Mouse (Mus musculus): Measurements from ENCODE around the gene Atg10. TPM values are rescaled to one million over a fixed set of nuclear protein-coding genes. Genes with fewer than 3 reads are reported as not detected.

The Atg10 gene
- total RNA-seq, 2 experiments from 2014 or later: 3.8 to 4.2 TPM

DNA sequence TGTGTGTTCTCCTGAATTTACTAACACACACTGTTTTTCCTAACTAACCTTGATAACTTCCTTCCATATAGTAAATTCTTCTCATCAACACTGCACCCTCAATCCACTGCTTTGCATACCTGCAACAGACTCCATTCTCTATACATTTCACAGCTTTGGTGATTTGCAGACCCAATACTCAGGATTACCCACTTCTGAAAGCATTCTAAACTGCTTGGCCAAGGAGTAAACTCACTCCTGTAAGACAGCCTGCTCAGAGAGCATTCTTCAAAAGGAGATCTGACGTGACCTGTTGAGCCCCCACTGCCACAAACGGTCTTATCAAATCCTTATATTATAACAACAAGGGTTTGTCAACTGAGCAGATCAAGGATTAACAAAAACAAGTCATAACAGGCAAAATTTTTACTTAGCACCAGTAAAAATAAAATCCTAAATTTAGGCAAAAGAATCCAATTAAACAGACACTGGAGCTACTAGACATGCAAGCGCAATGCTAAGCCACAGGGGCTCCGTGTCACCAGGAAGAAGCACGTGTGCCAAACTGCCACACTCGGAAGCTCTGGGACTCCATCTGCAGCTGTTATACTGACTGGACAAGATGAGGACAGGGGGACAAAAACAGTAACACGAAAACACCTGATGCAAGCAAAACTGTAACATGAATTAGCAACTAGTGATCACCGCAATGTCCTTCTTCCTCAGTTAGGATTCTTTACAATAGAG, 44.4 kb downstream of the Atg10 start:
- ATAC-seq (replicated peaks; ENCODE audit: low FRiP score, poor library complexity, severe bottlenecking): no peak

DNA sequence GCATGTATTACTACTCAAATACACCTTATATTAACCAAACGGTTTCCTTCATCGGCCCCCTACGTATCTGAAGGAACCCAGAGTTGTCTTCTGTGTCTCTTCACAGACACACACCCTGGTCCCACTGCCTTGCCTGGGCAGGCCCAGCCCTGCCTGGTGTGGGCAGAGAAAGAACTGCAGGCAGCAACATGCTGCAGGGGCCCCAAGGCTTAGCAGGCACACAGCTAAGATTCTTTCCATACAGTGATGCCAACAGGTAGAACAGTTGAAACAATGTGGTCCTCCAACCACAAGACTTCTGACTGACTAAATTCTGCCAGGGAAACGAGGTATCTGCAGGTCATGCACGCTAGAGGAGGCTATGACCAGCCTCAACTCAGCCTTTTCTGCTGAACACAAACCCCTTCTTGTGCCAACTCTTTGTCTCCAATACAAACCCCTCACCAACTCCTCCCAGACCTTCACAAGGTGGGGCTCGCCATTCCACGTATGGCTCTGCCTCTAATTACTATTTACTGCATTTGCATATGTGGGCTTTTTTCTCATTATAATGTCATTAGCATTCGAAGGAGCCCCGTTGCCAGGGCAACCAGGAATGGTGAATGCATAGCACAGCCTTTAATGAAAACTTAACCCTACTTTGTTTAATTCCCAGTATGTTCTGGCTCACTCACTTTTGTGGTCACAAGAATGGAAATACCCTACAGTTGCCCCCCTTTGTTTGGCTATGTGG, 45.2 kb downstream of the Atg10 start:
- ATAC-seq (replicated peaks; ENCODE audit: low FRiP score, poor library complexity, severe bottlenecking): no peak

DNA sequence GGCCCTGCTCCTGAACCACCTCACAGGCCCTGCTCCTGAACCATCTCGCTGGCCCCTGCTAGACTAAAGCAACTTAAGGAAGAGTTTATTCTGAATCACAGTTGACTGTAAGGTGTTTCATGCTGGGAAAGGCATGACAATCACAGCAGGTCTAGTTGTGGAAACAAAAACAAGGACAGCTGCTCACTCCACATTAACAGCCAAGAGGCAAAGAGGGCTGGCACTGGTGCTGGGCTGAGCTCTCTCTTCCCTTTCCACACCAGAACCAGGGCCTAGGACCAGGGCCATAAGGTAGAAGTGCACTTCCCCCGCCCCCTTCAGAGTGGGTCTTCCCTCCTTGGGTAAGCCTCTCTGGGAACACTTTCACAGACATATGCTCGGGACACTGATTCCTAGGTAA, 48.4 kb downstream of the Atg10 start:
- no peak for ATAC-seq (replicated peaks; ENCODE audit: low FRiP score, poor library complexity, severe bottlenecking)

DNA sequence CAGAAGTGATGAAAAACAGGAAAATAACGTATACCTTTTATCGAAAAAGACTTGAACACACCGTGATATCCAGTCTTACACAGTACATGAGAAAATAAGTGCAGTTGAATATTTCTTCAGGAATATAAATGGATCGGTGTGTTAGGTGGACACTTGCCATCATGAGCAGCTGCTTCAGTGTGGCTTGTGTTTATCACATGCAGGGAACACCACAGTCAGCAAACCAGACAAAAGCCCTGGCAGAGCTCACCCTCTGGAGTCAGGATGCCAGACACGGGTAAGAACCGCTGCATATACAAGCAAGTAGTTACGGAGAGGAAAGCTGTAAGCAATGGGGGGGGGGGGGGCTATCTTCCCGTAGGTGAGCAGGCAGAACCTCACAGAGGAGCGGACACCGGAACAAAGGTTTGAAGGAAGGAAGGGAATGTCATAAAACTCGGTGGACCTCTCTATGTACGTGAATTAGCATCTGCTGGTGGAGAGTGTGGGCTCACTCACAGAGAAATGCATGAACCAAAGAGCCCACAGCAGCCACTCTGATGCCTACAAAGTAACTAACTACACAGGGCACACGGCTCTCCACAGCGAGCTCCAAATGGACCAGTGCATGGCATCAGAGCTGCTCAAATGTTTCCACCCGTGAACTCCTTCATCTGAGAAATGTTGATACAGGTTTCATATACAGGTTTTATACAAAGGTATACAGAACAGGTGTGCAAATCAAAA, 51.8 kb downstream of the Atg10 start:
- ATAC-seq (replicated peaks; ENCODE audit: low FRiP score, poor library complexity, severe bottlenecking): no peak

DNA sequence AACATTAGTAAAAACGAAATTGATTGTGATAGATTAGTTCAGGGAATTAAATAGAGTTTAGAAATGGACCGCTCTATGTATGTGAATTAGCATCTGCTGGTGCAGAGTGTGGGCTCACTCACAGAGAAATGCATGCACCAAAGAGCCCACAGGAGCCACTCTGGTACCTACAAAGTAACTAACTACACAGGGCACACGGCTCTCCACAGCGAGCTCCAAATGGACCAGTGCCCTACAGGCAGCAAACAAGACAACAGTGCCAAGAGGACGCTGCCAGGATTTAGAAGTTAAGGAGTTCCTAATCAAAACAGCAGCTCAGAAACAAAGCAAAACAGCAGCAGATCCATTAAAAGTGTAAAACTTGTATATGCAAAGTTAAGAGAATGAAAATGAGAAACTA, 52.6 kb downstream of the Atg10 start:
- ATAC-seq (replicated peaks; ENCODE audit: low FRiP score, poor library complexity, severe bottlenecking): no peak

DNA sequence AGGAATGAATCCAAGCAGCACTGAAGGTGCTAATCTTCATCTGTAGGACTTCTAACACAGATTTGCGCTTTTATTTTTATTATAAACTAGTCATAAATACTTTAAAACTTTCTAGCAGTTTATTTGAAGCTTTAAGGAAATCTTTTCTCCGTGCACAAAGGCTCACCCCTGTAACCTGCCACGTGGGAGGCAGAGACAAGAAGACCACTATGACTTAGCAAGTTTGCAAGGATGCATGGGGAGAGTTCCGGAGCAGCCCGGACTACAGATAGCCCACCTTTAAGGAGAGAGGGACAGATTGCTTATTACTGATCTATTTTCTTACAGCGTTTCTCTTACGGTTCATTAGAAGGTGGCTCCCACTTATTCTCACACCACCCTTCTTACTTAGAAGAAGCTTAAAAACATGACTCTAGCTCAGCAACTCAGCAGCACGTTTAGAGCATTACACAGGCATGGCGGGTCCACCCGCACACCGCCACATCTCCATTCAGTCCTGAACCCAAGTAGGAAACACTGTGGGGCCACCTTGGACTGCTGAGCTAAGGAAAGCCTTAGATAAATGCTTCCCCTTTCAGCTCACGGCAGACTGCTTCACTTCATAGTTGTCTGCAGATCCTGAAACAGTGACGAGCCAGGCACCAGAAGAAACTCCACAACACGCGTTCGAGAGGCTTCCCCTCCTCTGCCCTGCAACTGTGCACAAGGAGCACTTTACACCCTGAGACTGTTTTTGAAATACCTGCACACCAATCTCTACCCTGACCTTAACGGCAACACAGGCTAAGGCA, 54.0 kb downstream of the Atg10 start:
- ATAC-seq (replicated peaks; ENCODE audit: low FRiP score, poor library complexity, severe bottlenecking): no peak

DNA sequence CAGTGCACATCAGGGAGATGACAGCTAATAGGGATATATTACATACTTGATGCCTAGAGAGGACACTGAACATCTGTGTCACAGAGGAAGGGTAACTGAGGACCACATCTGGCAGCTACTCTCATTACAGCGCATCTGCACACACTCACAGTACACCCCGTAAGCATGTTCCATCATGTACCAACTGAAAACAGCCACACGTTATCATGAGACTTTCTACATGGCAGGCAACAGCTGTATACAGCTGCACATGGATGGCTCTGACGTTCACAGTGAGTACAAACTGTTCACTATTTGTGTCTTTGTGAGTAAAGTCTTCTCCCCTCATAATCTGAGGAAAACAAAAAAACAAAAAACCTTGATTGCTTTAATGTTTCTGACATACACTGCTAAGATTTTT, 55.3 kb downstream of the Atg10 start:
- no peak for ATAC-seq (replicated peaks; ENCODE audit: low FRiP score, poor library complexity, severe bottlenecking)

DNA sequence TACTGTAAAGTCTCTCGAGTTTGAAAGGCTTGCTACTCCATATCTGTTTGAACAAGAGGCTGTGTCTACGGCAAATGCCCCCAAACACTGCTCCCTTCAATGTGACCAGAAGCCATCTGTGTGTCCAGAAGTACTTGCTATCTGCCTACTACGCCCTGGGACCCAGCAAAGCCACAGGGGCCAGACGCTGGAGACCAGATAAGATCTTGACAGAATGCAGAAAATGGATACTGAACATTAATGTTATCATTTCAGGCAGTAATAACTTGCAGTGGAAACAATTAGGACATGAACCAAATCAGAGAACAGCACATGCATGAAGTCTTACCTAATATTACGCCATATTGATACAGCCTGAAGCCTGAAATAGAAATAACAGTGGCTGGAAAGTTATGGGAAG, 56.2 kb downstream of the Atg10 start:
- ATAC-seq (replicated peaks; ENCODE audit: low FRiP score, poor library complexity, severe bottlenecking): no peak

DNA sequence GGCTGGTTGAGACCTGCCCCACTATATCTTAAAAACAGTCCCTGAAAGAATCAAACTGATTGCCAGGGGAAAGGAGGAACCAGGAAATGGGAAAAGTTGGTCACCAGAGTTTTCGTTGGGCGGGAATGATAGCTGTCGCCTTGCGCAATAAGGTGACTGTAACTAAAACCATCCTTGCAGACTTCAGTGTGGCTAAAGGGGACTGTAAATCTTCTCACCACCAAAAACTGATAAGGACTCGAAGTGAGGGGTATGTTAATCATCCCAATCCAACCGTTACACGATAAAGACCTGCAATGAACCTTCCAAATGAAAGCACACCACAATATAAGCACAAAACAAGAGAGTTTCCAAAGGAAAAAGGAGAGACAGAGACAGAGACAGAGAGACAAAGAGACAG, 57.5 kb downstream of the Atg10 start:
- no peak for ATAC-seq (replicated peaks; ENCODE audit: low FRiP score, poor library complexity, severe bottlenecking)

DNA sequence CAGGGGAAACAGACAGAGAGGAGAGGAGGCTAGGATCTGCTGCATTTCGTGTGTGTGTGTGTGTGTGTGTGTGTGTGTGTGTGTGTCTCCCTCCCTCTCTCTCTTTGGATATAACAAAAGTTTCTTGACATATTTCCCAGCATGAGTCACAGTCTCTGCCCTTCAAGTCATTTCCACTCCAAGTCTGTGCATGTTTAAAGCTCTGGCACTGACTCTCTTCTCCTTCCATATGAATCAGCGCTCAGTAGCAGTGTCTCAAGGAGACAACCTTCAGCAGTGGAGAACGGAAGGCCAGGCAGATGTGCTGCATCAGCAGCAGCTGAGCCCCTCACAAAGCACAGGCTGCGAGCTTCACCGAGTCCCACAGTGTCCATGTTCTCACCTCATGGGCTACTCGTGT, 58.6 kb downstream of the Atg10 start:
- ATAC-seq (replicated peaks; ENCODE audit: low FRiP score, poor library complexity, severe bottlenecking): no peak

DNA sequence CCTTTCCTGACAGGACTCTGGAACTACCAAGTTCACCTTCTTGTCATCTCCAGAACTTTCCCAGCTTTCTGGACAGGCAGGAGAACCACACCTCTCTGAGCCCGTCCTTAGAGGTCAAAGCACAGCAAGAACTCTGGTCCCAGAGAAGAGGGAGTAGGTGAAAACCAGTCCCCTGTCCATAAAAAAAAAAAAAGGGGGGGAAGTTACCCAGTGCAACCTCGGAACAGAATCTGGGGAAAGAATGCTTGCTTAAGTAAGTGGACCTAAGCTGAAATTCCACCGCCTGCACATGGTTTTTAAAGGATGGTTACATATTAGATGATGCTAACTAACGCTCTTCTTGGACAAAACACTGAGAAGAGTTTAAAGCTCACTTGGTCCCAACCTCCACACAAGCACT, 60.5 kb downstream of the Atg10 start:
- ATAC-seq (replicated peaks; ENCODE audit: low FRiP score, poor library complexity, severe bottlenecking): no peak

DNA sequence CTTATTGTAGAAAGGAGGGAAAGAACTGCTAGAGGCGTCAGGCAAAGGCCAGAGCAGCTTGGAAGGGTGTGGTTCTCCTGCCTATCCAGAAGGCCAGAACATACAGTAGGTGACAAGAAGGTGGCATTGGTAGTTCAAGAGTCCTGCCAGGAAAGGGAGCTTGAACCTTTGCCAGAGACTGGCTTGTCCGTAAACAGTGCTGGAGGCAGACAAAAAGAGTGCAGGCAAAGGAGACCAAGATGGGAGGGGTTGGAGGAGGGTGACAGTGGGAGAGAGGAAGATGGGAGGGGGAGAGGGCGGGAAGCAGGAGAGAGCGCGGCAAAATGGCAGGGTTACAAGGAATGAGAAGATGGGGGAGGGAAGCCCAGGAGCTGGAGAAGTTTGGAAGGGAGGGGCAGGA, 61.3 kb downstream of the Atg10 start:
- ATAC-seq (replicated peaks; ENCODE audit: low FRiP score, poor library complexity, severe bottlenecking): no peak

DNA sequence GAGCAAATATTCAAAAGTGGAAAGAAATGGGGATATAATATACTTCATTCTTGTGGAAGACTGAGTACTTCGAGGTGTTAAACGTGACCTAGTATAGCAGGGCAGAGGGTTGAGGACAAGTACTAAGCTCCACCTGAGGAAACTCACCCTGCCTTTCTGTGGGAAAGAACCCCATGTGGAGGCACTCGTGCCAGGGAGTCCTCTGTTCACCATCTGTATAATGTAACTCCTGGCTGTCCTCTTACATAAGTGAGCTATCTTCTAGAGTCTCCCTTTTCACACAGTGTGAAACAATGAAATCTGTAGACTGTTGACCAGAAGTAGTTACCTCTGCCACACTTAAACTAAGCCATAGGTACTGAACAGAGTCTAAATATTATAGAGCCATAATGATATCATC, 63.2 kb downstream of the Atg10 start:
- no peak for ATAC-seq (replicated peaks; ENCODE audit: low FRiP score, poor library complexity, severe bottlenecking)

DNA sequence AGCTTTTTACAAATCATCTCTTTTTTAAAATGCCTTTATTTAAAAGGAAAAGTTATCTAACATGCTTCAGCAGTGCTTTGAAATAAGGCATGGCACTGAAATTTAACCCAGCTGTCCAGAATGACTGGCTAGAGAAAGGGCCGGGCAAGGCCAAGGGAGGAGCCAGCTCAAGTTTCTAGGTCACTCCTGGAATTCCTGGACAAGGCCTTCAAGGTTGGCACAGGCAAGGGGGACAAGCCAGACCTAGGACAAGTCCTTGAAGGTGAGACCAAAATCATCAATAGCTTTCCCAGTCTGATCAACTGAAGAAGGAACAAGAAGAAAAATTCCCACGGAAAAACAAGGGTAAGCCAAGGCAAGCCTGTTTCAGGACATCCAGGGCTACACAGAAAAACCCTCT, 63.9 kb downstream of the Atg10 start:
- ATAC-seq (replicated peaks; ENCODE audit: low FRiP score, poor library complexity, severe bottlenecking): no peak

DNA sequence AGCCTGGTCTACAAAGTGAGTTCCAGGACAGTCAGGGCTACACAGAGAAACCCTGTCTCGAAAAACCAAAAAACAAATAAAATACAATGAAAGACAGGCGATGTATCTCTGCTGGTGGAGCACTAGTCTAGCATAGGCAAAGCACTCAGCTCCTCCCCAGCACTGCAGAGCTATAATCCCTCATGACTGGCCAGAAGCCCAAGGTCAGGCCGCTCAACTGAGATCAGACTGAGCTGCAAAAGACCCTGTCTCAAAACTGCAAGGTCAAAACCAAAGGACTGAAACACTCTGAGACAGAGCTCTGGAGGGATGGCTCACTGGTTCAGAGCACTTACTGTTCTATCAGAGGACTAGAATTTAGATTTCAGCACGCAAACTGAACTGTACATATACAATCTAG, 65.8 kb downstream of the Atg10 start:
- no peak for ATAC-seq (replicated peaks; ENCODE audit: low FRiP score, poor library complexity, severe bottlenecking)

DNA sequence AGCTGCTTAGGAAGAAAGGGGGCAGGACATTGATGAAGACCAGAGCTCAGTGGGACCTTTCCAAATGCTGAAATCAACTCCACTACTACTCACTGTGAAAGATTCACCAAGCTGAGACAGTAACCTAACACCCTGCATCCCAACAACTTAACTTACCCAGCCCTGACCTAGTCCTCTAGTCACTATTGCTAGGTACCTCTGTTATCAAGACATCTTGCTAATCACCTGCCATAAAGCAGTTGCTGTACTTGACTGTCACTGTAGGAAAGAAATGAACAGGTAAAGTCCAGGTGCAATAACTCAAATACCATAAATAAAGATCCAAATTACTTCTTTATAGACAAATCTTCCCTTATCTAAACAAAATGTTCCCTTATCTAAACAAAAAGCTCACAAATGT, 66.3 kb downstream of the Atg10 start:
- ATAC-seq (replicated peaks; ENCODE audit: low FRiP score, poor library complexity, severe bottlenecking): no peak

DNA sequence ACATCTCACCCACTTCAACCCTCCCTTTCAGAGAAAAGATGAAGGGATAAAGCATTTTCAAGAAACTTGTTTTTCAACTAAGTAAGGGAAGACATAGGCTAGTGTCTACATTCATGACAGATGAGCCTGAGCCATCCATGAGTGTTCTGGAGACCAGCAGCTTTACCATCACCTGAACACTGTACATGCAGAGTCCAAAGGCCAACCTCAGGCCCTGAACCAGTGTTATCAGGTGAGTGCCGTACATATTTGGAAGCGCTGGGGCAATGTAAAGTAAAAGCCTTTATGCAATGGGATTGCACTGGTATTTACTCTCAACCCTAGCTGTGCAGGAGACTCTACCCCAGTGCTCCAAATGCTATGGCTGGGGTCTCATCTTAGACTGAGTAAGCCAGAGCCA, 66.8 kb downstream of the Atg10 start:
- no peak for ATAC-seq (replicated peaks; ENCODE audit: low FRiP score, poor library complexity, severe bottlenecking)

DNA sequence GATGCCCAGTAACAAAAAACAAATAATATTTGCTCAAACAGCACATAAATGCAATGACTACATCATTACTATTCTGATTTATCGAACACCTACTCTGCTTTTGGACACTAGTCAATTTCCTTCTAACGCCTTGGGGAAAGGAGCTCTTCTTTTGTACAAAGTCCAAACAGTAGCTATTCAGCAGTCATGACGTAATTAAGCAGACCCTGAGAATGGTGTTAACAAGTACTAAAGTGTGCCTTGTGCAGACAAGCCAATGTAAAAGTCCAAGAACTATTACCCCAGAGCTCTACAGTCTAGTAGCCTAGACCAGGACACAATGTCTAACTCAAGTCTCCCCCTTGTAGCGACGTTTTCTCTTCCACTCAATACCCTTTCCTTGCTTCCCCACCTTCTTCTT, 67.5 kb downstream of the Atg10 start:
- ATAC-seq (replicated peaks; ENCODE audit: low FRiP score, poor library complexity, severe bottlenecking): no peak

DNA sequence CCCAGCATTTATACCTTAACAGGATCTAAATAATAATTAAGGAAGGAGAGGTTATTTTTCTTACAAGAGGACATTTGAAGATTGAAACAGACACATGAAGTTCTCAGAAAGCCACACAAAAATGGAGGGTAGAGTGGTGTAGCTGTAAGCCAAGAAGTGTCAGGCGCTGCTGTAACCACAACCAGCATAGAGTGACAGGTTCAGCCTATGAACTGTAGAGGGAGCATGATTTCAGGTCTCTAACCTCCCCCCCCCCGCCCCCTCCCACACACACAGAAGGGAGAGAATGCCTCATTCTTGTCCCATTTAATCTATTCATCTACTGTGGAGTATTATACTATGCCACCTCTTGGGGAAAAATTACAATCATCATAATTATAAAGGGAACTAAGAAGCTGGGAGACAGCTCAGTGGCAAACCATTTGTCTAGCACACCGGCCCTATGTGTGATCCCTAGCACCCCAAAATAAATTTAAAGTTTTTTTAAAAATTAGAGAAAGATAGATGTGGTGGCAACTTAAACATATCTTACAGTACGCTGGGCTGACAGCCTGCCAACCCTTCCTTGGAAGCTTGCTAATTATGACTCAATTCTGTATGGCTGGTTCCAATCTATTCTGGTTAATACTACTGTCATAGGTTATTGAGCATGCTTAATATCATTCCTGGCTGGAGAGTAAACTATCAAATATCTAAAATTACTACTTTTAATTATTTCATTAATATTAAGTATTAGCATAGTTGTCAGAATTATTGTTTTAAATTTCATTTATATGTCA, 68.2 kb downstream of the Atg10 start:
- ATAC-seq (replicated peaks; ENCODE audit: low FRiP score, poor library complexity, severe bottlenecking): no peak

DNA sequence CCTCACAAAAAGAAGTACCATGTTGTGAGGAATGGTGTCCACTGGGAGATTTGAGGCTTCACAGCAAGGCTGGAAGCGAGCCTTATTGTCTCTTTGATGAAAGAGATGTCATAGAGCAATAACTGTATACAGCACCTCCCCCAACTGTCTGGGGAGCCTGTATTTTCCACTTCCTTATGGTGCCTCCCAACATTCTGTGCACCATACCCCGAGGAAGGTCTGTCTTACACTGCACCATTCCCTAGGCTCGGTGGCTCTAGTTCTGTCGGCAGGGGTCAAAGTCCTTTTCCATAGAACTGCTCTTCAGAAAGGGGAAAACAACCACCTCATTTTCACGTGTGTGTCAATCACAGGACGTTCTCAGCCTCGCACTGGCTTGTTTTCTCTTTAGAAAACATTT, 69.1 kb downstream of the Atg10 start:
- ATAC-seq (replicated peaks; ENCODE audit: low FRiP score, poor library complexity, severe bottlenecking): no peak

Data from erythroid progenitor cell, adult 5-6 weeks (primary cell).